Mouse (Mus musculus): ENCODE results near the gene Gm5089.

Gm5089 gene

GRCm38 (mm10) chr14:122450496-122451382, at the start of gene Gm5089:
TSS of gene Gm5089 (minus strand) at chr14:122451115.
- DNase-seq (ENCODE audit: low spot score in 2 of 2) = no peak

DNA sequence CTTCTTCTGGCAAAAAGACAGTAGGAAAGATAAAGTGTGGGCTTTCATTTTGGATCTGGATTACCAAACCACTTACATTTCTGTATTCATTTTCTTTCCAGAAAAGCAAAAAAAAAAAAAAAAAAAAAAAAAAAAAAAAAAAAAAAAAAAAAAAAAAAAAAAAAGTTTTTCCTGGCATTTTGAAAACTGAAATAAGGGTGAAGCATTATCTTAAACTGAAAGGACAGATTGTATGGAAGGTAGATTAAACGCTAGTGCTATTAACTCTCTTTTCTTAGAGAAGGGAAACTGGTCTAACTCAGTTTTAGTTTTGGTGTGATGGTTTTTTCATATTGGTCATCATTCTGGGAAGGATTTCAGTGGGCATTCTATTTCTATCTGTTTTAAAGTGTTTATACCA, 41.1 kb upstream of the Gm5089 start:
- DNase-seq (ENCODE audit: low spot score in 2 of 2) = no peak

DNA sequence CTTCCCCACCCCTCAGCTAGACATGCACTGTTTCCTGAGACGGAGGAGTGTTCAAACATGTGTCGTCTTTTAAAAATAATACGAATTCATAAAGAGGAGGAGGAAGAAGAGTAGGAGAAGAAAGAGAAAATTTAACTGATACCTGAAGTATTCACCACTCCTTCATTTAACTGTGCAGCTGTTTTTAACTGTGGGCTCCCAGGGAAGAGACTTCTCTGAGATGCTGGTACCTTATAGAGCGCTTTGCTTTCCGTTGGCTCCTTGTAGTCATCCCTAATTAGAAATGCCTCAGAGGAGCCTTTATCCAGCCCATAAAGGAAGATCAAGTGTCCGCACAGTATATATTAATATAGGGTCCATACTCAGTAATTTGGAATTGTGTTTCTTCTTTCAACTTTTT, 40.6 kb upstream of the Gm5089 start:
- no peak for DNase-seq (ENCODE audit: low spot score in 2 of 2)

- DNase-seq (ENCODE audit: low spot score in 2 of 2) = no peak
Observed at GRCm38 (mm10) chr14:122490441-122491328, 39.8 kb upstream of the Gm5089 start, which contains the start of gene Gm10837. TSS of gene Gm10837 (plus strand) at chr14:122490586.

DNA sequence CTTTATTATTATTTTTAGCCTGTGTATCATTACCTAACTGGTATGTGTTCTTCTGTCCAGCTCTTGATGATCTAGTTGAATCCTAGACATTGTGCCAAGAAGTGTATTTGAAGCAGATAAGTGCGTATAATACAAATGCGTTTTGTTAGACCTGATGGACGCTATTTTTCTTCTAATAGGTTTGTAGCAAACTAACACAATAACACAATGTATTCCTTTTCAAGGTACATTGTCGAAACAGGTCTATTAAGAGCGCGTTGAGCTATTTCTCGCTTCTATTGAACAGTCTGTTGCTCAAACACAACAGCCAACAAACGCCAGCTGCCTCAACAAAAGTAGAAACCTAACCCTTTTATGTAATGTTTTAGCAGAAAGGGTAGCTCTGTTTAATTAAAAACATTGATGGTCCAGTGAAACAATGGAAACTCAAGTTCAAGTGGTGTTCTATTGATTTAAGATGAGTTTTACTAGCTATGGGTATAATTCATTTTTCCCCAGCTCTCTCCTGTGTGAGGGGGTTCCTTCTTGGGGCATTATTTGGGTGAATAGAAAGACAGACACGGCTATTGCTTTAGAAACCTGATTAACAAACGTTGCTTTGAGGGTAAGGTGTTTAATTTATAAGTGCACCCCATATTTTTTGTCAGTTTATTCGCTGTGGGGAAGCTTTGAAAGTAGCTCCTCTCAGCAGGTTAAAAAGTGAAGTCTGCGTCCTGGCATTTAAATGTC, 38.9 kb upstream of the Gm5089 start:
- no peak for DNase-seq (ENCODE audit: low spot score in 2 of 2)

- DNase-seq (ENCODE audit: low spot score in 2 of 2) = no peak
Observed at GRCm38 (mm10) chr14:122489041-122489440, 38.1 kb upstream of the Gm5089 start.

DNA sequence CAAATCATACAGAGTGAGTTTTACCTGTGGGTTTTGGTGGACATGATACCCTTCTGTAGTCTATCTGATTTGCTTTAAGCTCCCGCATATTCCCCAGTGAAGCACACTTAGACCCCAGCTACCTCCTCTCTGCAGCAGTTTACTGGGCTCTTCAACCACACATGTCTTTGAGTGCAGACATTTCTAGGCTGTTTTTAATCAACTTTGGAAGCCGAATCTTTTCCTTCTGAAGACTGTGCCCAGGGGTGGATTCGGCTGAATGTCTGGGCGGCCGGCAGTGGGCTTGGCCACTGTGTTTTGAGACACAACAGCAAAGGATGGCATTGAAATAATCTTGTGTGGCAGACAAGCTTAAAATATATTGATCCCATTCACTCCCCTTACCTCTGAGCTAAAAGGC, 36.5 kb upstream of the Gm5089 start:
- no peak for DNase-seq (ENCODE audit: low spot score in 2 of 2)

GRCm38 (mm10) chr14:122486611-122487010, 35.7 kb upstream of the Gm5089 start:
- DNase-seq (ENCODE audit: low spot score in 2 of 2) = no peak

GRCm38 (mm10) chr14:122485635-122486181, 34.8 kb upstream of the Gm5089 start:
- DNase-seq (ENCODE audit: low spot score in 2 of 2) = no peak

DNA sequence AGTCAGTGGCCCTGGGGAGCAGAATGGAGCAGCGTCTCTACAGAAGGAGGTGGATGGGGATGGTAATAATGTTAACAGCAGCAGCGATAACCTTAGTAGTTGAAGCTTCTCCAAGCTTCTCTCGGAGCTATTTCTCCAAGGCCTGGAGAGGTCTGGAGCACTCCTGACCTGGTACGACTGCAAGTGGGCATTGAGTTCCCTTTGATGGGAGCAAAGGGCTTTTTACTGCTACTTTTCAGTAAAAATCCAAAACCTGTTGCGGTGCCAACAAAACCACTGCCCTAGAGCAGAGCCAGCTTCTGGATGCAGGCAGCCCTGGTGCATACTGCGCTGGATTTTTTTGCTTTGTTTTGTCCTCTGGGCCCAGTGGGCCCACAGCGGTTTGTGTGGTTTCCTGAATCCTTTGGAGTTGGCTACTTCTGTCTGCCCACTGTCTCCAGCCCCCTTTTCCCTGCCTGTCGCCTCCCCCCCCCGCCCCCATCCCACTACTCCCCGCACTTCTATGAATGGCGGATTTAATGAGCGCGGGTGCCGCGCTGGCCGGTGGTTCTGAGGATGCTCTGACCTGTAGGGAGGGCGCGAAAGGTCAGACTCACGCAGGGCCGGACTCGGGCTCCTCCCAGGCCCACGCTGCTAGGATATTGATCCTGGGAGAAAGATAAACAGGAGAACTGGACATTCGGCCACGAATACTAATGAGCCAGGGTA, 34.1 kb upstream of the Gm5089 start:
- DNase-seq (ENCODE audit: low spot score in 2 of 2) = no peak

- no peak for DNase-seq (ENCODE audit: low spot score in 2 of 2)
Observed at GRCm38 (mm10) chr14:122484458-122484843, 33.5 kb upstream of the Gm5089 start.

GRCm38 (mm10) chr14:122483556-122484421, 32.9 kb upstream of the Gm5089 start:
- no peak for DNase-seq (ENCODE audit: low spot score in 2 of 2)

DNA sequence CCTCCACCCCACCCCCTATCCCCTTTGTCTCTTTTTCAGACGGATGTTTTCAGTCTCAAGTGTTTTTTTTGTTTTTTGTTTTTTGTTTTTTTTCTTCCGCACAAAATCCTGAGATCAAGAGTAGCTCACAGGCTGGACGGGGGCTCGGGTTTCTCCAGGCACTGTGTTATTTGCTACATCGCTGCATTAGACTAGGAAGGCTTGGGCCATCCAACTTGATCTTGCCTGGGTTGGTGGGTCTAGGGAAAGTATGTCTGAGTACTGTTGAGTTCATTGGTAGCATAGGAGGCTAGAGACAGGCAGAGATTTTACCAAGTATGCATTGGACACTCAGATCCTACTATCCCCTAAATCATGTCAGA, 32.1 kb upstream of the Gm5089 start:
- DNase-seq (ENCODE audit: low spot score in 2 of 2) = no peak

DNA sequence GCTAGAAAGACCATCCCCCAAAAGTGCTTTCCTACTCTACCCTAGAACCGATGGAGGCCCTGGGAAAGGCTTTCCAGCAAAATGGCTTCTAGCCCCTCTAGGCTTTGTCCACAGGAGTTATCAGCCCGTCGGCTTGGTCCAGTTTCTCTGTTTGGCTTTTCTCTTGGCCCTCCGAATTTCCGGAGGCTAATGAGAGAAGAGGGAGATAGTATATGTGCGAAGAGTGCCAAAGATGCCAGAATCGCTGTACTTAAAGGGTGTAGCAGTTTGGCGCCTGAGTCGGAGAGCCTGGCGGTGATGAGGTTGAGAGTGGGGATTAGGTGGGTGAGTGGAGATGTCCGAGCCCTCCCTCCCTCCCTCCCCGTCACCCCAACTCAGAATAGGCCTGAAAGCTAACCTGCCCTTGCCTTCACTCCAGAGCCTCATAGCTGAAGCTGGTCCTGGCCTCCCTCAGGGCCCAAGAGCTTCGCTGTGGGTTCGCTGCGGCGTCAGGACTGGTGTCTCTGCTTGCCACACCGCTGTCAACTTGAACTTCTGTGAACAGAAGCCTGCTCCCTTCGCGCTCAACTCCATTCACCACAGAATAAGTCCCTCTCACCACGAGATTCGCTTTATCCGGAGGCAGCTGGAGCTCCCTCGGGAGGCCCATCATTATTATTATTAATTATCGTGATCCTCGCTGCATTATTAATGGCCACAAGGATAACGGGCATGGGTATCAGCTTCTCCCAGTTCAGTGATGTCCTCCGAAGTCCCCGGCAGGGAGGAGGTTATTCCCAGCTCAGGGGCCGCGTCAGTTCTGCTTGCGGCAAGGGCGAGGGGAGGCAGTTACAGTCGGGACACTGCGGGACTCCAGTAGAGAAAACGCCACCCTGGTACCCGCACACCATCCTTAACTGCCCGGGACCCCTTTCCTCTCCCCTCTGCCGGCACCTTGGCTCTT, 31.4 kb upstream of the Gm5089 start:
- DNase-seq (ENCODE audit: low spot score in 2 of 2) = no peak

DNA sequence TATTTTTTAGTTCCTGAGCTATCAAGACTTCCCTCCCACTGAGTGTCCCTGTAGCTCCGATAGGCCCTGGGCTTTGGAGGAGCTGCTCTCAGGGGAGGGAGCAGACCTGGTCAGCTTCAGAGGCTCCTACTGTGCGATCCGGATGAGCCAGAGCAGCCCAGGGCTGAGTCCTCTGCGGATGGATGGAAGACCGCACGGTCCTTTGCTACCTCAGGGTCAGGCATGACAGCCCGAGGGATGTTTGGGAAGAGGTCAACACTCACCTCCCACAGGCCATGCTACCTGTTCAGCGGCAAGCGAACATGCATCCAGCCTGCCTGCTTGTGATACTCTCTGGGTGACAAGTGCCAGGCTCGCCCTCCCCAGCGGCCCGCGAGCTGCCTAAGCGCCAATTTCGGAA, 30.3 kb upstream of the Gm5089 start:
- no peak for DNase-seq (ENCODE audit: low spot score in 2 of 2)

- DNase-seq (ENCODE audit: low spot score in 2 of 2) = no peak
Observed at GRCm38 (mm10) chr14:122480355-122480754, 29.4 kb upstream of the Gm5089 start.

DNA sequence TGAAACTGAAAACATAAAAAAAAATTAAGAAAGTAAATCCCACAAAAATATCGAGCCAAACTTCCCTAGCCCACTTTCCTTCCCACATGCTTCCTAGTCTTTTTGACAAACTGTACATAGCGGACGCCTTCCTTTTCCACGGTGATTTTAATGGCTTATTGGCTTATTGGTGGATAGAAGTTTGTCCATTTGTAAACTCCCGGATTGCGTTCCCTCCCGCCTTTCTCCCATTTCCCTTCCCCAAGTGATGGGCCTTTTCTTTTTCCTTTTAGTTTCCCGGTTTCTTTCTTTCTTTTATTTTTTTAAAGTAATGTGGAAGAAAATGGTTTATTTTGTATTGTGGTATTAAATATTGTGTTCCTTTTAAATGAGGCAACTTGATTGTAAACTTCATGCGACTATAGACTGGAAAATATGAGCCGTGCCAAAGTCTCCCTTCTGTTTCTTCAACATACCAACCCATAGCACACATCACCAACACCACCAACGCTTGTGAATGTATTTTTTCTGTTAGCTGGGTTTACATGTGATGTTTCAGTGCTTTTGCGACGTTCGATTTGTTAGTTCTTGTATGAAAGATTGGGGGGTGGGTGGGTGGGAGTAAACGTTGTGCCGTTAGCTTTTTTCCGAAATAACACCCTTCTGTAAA, 28.7 kb upstream of the Gm5089 start:
- DNase-seq (ENCODE audit: low spot score in 2 of 2) = no peak

DNA sequence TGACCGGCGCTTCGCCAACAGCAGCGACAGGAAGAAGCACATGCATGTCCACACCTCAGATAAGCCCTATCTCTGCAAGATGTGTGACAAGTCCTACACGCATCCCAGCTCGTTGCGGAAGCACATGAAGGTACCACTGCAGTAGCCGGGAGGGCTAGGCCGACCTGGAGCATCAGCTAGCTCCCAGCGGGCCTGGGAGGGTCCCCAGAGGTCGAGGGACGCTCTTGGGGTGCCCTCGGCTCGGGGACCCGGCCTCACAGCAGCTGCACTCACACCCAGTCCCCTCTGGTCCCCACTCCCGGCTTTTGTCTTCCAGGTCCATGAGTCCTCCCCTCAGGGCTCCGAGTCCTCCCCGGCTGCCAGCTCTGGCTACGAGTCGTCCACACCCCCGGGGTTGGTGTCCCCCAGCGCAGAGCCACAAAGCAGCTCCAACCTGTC, 27.7 kb upstream of the Gm5089 start:
- no peak for DNase-seq (ENCODE audit: low spot score in 2 of 2)
